Mouse (Mus musculus) natural killer cell, adult 2 months (primary cell): ENCODE measurements around the gene Krtap8-1.

Source experiments
- DNase-seq, 2 experiments: peaks; one replicate each; pipeline ENCODE4 v3.0.0; 2022; ENCODE audit warnings: low spot score in 2 of 2

Krtap8-1 gene

DNA sequence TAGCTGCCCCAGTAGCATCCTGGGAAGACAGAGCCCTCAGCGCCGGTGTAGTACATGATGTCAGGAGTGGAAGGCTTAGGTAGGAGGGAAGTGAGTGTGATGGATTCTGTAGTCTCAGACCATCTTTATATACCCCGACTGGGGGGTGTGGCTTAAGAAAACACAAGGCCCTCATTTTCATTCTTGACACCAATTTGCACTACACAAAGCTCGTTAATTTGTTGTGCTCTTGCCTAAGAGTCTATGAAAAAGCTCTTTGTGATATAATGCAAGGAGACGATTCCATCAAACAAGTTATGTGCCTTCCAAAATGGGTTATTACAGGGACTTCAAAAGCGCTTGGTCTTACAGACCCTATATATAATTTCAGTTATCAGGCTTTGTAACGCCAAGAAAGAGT is at the start of gene Krtap8-1:
Gene Krtap8-1 (minus strand): TSS at position 101 of the 400 bp plus-strand sequence.
- no peak for DNase-seq

- no peak for DNase-seq
Observed at GRCm38 (mm10) chr16:89537349-89537748, 49.6 kb upstream of the Krtap8-1 start.

DNA sequence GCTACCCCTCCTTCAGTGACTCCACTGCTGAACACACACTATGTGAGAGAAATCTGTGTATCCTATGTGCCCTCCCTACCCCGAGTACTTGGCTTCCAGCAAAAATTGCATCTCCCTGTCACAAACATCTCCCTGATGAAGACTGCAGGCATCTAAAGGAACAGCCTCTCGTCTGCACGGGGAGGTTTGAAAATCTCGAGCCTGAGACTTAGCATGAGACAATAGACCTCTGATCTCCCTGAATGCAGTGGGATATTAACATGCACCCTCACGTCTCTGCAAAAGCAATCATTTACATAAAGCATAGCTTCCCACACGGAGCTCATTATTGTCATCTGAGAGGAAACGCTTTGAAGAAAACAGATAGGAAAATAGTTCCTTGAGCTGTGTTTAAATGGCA is 42.8 kb upstream of the Krtap8-1 start:
- no peak for DNase-seq

DNA sequence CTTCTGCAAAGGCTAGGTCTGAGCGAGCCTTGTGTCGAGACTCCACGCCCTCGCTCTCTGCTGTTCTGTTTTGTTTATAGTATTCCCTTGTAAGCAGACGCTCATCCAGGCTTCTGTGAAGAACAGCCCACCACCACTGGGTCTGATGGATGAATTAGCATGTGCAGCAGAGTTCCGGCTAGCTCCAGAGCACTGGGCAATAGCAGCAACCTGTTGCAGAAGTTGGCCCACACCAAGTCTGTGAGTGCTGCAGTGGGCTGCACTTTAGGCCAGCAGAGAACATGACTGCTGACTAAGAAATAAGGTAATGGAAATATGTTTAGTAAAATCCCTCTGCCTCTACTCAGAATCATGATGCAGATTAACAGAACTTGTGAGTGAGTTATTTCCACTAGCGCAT is 42.1 kb upstream of the Krtap8-1 start:
- DNase-seq = no peak

GRCm38 (mm10) chr16:89528380-89528779 is 40.6 kb upstream of the Krtap8-1 start:
- no peak for DNase-seq

GRCm38 (mm10) chr16:89520996-89521395 is 33.2 kb upstream of the Krtap8-1 start:
- DNase-seq = no peak

DNA sequence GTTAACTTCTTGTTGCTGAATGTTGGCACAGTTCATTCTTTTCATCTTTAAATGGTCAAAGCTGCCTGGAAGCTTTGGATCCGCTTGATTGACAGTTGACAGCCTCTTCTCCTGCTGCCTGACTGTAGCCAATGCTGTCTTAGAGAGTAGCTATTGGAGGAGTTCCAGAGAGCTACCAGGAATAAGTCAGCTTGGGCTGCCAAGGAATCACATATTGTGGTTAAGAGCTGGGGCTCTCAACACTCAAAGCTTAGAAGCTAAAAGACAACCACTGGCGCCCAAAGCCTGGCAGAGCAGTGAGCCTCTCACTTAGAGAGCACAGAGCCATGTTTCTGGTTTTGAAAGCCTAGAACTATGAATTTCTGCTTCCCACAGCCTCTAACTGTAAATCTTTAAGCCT is 32.8 kb upstream of the Krtap8-1 start:
- no peak for DNase-seq

GRCm38 (mm10) chr16:89520091-89520490 is 32.3 kb upstream of the Krtap8-1 start:
- no peak for DNase-seq

- DNase-seq = no peak
Observed at GRCm38 (mm10) chr16:89517635-89518034, 29.9 kb upstream of the Krtap8-1 start.

GRCm38 (mm10) chr16:89513431-89513830 is 25.7 kb upstream of the Krtap8-1 start:
- DNase-seq = no peak

- no peak for DNase-seq
Observed at GRCm38 (mm10) chr16:89508223-89508622, 20.5 kb upstream of the Krtap8-1 start, which contains the start of gene Krtap7-1. Krtap7-1 (minus strand) TSS chr16:89508323.

DNA sequence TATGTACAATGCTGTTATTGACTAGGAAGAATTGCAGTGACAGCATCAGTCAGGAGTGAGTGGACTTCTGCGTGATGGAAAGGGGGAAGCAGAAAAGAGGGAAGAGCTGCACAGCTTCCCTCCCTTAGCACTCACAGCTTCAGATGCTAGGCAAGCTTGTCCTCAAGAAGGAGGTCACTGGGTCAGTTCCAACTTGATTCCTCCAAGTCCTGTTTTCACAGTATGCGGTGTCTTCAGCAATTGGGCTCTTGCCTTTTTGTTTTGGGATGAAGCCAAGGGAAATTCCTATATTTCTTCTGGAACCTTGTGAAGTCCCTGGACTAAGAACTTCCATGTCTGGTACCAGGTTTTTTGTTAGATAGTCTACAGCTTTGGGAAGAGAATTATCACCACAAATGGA is 15.8 kb upstream of the Krtap8-1 start:
- DNase-seq = no peak

DNA sequence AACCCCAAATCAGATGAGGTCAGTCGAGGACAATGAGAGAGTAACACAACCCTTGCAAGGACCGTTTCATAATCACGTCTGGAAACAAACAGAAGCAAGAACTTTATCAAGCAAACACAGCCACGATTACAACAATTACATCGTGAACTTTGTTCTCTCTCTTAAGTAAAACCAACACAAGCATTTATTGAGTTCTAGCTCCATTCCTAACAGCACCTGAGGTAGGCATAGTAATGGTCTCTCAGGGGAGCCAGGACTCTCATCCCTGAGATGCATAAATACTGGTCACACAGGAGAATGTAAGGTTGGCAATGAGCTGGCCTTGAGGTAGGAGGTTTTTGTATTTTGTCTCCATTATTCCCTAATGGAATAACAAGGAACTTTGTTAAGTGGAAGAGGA is 14.1 kb upstream of the Krtap8-1 start:
- DNase-seq = no peak

DNA sequence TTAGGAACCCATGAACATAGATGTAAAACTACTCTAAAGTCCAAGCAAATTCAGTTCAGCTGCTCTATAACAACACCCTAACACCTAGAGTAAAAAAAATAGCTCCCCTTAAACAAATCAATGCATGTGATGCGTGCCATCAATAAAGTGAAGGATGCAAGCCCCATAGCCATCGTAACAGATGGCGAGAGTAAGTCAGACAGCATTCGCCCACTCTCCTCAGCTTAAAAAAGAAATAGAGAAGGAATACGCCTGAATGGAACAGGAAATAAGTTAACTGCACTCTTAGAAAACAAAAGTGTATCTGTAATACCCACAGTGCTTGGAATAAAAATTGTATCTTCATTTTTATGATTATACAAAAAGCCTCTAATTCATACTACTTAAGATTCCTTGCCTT is 9.2 kb upstream of the Krtap8-1 start:
- DNase-seq = no peak

DNA sequence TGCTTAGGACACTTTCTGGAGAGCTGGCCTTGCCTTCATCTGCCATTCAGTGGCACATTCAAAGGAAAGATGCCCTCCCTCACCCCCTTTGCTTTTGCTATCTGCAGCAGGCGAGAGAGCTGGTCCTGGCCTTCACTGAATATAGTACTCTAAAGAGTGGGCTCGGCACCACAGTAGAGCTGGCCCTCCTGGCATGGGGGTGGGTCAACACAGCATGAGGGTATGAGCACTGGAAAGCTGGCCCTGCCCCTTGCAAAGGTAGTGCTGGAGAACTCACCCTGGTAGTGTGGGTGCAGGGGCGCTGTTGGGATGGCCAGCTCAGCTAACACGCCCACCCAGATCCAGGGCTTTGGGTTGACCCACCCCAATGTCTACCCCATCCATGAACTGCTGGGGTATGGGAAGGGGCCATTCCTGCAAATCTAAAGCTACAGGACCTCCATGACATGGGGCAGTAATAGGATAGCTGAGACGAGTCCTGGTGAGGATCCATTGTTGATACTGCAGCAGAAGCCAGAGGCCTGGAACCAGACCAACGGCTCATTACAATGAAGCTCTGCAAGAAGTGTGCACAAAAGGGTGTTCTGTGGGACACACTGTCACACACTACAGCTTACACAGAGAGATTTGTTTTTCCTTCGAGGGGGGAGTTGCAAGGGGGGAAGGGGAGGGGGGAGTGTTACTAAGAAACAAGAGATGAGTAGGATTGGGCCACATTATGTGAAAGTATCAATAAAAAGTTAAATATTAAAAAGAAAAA is 7.8 kb upstream of the Krtap8-1 start:
- no peak for DNase-seq

DNA sequence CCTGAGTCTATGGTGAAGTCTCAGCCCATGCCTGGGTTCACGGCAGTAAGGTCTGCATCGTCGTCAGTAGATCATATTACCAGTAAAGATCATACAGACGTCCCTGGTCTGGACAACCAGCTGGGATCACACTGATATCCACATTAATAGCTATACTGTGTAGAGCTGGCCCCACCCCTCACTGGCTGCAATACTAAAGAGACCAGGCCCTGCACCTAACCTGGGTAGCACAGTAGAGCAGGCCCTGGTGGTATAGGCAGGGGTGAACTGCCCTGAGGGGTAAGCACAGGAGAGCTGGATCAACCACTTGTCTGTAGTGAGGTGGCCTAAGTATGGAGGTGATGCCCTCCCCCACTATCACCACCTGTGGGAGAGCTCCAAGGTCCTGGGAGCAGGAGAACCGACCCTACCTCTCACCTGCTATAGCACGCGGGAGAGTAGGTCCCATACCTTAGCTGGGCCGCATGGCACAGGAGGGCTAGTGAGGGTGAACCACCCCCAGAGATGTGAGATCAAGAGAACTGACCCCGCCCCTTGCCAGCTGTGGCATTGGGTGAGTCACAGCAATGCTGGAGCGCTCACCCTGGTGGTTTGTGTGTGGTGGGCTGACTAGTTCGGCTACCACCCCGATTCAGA is 10.0 kb downstream of the Krtap8-1 start:
- DNase-seq = no peak

DNA sequence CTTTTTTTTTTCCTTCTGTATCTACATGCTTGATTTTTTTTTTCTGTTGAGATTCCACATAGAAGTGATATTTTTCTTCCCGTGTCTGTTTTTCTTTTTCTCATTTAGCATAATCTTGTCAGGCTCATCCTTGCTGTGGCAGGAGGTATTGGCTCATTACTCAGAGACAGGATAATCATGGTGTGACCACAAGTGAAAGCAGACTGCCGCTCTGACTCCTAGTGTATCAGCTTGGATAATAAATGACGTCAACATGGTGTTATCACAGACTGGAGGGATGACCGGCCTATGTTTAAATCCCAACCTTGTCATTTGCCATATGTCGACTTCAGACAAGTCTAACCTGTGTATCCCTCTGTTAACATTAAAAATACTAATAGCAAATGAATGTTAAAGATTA is 26.6 kb downstream of the Krtap8-1 start:
- DNase-seq = no peak
